Mouse (Mus musculus) midbrain, embryonic 10.5 days (tissue): ENCODE measurements around the gene Gse1. TPM values are rescaled to one million over a fixed set of nuclear protein-coding genes. Genes with fewer than 3 reads are reported as not detected.

ENCODE experiments used
- DNase-seq: peaks from one replicate; pipeline ENCODE4 v3.0.0-alpha.2; 2017; ENCODE audit warnings: low spot score
- H3K27ac ChIP-seq: fragments of 300-500 bp; sonication (generic); replicated peaks from 2 replicates; pipeline ENCODE4 v1.5.1; 2016; ENCODE audit warnings: mild to moderate bottlenecking
- H3K27me3 ChIP-seq: fragments of 300-500 bp; sonication (generic); 2 replicates; pipeline ENCODE4 v1.6.1; 2016; ENCODE audit warnings: low read depth, mild to moderate bottlenecking; ENCODE audit not compliant: poor library complexity, severe bottlenecking
- H3K36me3 ChIP-seq: fragments of 300-500 bp; sonication (generic); 2 replicates; pipeline ENCODE4 v1.6.1; 2016; ENCODE audit warnings: mild to moderate bottlenecking, moderate library complexity
- H3K4me1 ChIP-seq: fragments of 300-500 bp; sonication (generic); 2 replicates; pipeline ENCODE4 v1.6.1; 2016
- H3K4me3 ChIP-seq: fragments of 300-500 bp; sonication (generic); 2 replicates; pipeline ENCODE4 v1.5.1; 2016; ENCODE audit warnings: mild to moderate bottlenecking, moderate library complexity
- H3K9me3 ChIP-seq: fragments of 300-500 bp; sonication (generic); replicated peaks from 2 replicates; pipeline ENCODE4 v1.6.1; 2016; ENCODE audit warnings: mild to moderate bottlenecking
- WGBS: fragments of 180-500 bp; shearing (Covaris S2); methylation state at CpG from one replicate; pipeline ENCODE4 v1.1.7; 2016; 5-methylcytosine and 5-hydroxymethylcytosine counted together
- polyA plus RNA-seq: library from polyadenylated mRNA; unstranded; fragments of >200 nt; fragmentation: Nextera tagmentation; extraction: Ambion mirVana; gene quantifications from 2 replicates; pipeline ENCODE4 v1.2.1, GENCODE M21; 2016

The Gse1 gene
- polyA plus RNA-seq, 1 experiment from 2014 or later: 12.7 TPM

DNA sequence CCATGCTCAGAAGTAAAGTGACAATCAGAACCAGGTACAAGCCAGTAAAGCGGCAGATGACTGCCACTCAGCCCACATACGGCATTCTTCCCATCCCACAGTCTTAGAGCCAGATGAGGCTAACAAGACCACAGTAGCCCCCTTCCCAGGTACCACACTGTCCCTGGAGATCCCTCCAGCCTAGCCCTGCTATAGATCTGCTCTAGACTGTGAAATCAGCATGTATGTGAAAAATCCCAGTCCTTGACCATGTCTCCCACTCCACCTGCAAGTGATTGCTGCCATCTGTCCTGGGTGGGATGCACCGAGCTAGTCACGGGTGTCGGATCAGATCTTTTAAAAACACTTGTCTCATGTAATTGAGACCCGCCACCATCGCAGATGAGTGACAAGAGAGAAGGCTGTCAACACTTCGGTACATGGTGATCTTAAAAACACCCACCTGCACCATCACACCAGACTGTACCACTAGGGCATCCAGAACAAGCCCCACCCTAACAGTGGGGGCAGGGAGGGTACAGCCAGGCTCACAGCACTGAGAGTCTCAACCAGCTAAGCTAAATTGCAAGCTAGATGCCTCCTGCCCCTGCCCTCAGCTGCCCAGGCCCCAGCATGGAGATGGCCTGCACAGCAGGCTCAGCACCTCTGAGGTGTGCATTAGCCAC lies 352.2 kb downstream of the Gse1 start:
- no peak for DNase-seq
- no peaks in the 10 kb centered on the region for H3K27me3 ChIP-seq
- H3K9me3 ChIP-seq: no peaks in the 10 kb centered on the region
- no peak overlapping the region for H3K27ac ChIP-seq
- peaks cover 27% of the 10 kb centered on the region for H3K4me1 ChIP-seq
- WGBS: 93% methylated on average over 8 of the region's 8 CpGs
- peaks cover 98% of the 10 kb centered on the region for H3K36me3 ChIP-seq
- no peak overlapping the region for H3K4me3 ChIP-seq

DNA sequence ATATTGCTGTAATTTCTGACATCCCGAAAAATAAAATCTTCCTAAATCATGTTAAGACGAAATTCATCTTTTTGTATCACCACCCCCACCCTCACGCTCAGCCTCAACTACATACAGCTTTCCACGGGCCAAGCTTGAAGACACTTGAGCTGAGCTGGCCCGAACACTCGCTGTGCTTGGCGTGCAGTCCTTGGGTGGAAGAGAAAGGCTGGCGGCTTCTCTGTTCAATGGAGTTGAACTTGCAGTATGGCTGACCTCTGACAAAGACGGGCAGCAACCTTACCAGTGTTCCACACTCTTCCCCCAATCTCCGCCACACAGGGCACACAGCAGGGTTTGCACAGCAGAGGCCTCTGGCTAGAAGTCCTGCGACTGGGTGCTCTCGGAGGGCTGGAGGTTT lies 353.1 kb downstream of the Gse1 start:
- 92% methylated on average over 12 of the region's 12 CpGs for WGBS
- Histone ChIP-seq H3K27me3 (no peaks in the 10 kb centered on the region), H3K9me3 (no peaks in the 10 kb centered on the region), H3K36me3 (peaks cover 96% of the 10 kb centered on the region), H3K4me3 (no peak overlapping the region), H3K4me1 (peaks cover 18% of the 10 kb centered on the region), H3K27ac (no peak overlapping the region)
- no peak for DNase-seq

- Histone ChIP-seq H3K27me3 (no peaks in the 10 kb centered on the region), H3K36me3 (peaks cover 96% of the 10 kb centered on the region), H3K9me3 (no peaks in the 10 kb centered on the region), H3K27ac (no peak overlapping the region), H3K4me1 (peaks cover 17% of the 10 kb centered on the region), H3K4me3 (no peak overlapping the region)
- 87% methylated on average over 8 of the region's 8 CpGs for WGBS
- DNase-seq: no peak
These were observed 353.6 kb downstream of the Gse1 start for GRCm38 (mm10) chr8:120581811-120582210.

GRCm38 (mm10) chr8:120585521-120585920 lies 357.3 kb downstream of the Gse1 start:
- WGBS: 92% methylated on average over 10 of the region's 10 CpGs
- H3K4me1 ChIP-seq: peaks cover 36% of the 10 kb centered on the region
- no peak for DNase-seq
- no peak overlapping the region for H3K4me3 ChIP-seq
- H3K9me3 ChIP-seq: no peaks in the 10 kb centered on the region
- H3K27ac ChIP-seq: no peak overlapping the region; the same call in 1 of the 2 replicates
- H3K27me3 ChIP-seq: no peaks in the 10 kb centered on the region
- peaks cover 69% of the 10 kb centered on the region for H3K36me3 ChIP-seq

GRCm38 (mm10) chr8:120588908-120589771 lies 360.9 kb downstream of the Gse1 start, which contains the start of gene Gins2:
Gene Gins2, minus strand, starts transcription at chr8:120589304.
- DNase-seq: peak; percentile 100

GRCm38 (mm10) chr8:120589921-120590320 lies 361.7 kb downstream of the Gse1 start:
- H3K27ac ChIP-seq: peak overlapping the region; percentile 77
- H3K36me3 ChIP-seq: peaks cover 27% of the 10 kb centered on the region
- WGBS: 56% methylated on average over 2 of the region's 2 CpGs
- no peaks in the 10 kb centered on the region for H3K9me3 ChIP-seq
- H3K4me3 ChIP-seq: peak overlapping the region; percentile 74
- peaks cover 44% of the 10 kb centered on the region for H3K4me1 ChIP-seq
- no peaks in the 10 kb centered on the region for H3K27me3 ChIP-seq
- no peak for DNase-seq

More at GRCm38 (mm10) chr8:120588908-120589771, 360.9 kb downstream of the Gse1 start, which contains the start of gene Gins2:
- Histone ChIP-seq H3K27ac (peak within 1 kb of the TSS; percentile 89), H3K9me3 (no peaks in the 10 kb centered on the region), H3K27me3 (no peaks in the 10 kb centered on the region), H3K4me3 (peak within 1 kb of the TSS; percentile 74), H3K36me3 (peaks cover 35% of the 10 kb centered on the region), H3K4me1 (peaks cover 48% of the 10 kb centered on the region)
- WGBS: under 1% methylated on average over 67 of the region's 67 CpGs

DNA sequence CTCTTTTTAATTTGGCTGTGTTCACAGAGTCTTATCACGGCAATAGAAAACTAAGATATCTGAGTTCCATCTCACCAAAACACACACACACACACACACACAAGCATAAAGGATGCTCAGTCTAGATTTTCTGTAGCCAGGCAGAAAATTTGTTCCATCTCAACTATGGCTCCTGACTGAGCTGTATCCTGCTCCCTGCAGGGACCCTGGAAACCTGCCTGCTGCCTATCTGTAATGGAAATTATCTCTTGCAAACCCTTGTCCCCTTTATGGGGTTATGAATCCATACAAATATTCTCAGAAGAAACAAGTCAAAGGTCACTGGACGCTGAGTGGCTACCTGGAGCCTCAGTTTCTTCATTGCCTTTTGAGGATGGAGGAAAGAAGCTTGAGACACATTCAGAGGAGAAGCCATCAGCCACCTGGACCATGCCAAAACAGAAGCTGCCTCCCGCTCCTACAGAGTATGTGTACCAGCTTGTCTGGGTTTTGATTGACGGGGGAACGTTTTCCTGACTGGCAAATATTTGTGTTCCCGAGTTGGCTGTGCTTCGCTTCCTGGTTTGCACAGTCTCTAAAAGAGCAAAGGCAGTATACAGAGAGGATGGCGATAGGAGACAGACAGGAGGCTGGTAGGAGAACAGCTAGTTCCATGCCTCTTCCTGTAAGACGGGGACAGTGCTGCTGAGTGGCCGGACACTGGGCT lies 363.5 kb downstream of the Gse1 start:
- peaks cover 42% of the 10 kb centered on the region for H3K4me1 ChIP-seq
- no peaks in the 10 kb centered on the region for H3K27me3 ChIP-seq
- no peak overlapping the region for H3K4me3 ChIP-seq
- H3K27ac ChIP-seq: no peak overlapping the region
- H3K9me3 ChIP-seq: no peaks in the 10 kb centered on the region
- 82% methylated on average over 10 of the region's 10 CpGs for WGBS
- H3K36me3 ChIP-seq: peaks cover 10% of the 10 kb centered on the region
- DNase-seq: no peak

DNA sequence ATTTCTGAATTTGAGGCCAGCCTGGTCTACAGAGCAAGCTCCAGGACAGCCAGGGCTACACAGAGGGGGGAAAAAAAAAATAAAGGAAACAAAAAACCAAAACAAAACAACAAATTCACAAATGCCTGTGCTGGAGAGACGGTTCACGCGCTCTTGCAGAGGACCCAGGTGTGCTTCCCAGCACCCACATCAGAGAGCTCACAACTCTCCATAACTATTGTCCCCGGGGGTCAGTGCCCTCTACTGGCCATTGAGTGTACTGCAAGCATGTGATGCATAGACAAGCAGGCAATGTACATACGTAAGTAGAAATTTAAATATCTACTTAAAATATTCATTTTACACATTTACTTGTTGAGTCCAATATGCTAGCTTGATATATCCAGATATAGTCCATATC lies 366.3 kb downstream of the Gse1 start:
- Histone ChIP-seq H3K4me3 (no peak overlapping the region), H3K36me3 (no peaks in the 10 kb centered on the region), H3K27ac (no peak overlapping the region), H3K4me1 (peaks cover 26% of the 10 kb centered on the region), H3K9me3 (no peaks in the 10 kb centered on the region), H3K27me3 (peaks cover 18% of the 10 kb centered on the region)
- 89% methylated on average over 5 of the region's 5 CpGs for WGBS
- DNase-seq: no peak

DNA sequence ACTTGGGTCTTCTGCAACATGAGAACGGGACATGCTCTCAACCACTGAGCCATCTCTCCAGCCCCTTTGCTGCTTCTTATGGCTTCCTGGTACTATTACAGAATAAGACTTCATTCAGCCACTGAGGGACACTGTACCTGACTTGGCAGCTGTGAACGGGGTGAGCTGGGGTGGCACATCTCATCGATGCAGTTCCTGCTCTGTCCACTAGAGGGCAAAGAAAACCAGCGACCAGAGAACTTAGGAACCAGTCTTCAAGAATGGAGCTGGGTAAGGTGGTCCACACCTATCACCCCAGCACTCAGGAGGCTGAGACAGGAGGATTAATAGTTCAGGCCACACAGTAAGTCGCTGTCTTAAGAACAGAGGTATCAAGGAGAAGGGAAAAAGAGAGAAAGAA lies 367.7 kb downstream of the Gse1 start:
- H3K27ac ChIP-seq: no peak overlapping the region; the same call in 1 of the 2 replicates
- H3K4me3 ChIP-seq: no peak overlapping the region
- H3K9me3 ChIP-seq: no peaks in the 10 kb centered on the region; the same call in 1 of the 2 replicates
- WGBS: 10% methylated on average over 5 of the region's 5 CpGs
- DNase-seq: peak; percentile 79
- H3K36me3 ChIP-seq: no peaks in the 10 kb centered on the region
- H3K4me1 ChIP-seq: peaks cover 20% of the 10 kb centered on the region
- peaks cover 18% of the 10 kb centered on the region for H3K27me3 ChIP-seq

DNA sequence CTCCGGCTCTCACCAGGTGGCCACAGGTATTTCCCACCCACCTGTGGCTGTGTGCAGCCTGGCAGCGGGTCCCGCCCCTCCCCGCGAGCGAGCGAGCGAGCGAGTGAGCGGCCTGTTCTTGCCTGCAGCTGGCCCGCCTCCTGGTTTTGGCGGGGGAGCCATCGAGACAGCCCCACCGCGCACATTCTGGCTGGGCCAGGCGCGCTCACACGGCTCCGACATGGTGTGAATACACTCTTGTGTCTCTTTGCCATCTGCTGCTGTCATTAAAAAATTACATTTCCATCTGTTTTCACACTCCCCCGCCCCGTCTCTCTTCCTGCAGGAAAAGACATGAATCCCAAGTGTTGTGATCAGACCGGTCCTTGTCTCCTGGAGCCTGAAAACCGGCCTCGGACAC lies 370.3 kb downstream of the Gse1 start:
- DNase-seq: no peak
- no peak overlapping the region; the same call in 1 of the 2 replicates for H3K4me3 ChIP-seq
- no peaks in the 10 kb centered on the region for H3K36me3 ChIP-seq
- peaks cover 20% of the 10 kb centered on the region for H3K4me1 ChIP-seq
- peaks cover 7% of the 10 kb centered on the region; the same call in 1 of the 2 replicates for H3K9me3 ChIP-seq
- 35% methylated on average over 24 of the region's 24 CpGs for WGBS
- H3K27ac ChIP-seq: peak overlapping the region; percentile 42; the same call in 1 of the 2 replicates
- H3K27me3 ChIP-seq: peaks cover 18% of the 10 kb centered on the region

GRCm38 (mm10) chr8:120599504-120599903 lies 371.2 kb downstream of the Gse1 start:
- peaks cover 7% of the 10 kb centered on the region; the same call in 1 of the 2 replicates for H3K9me3 ChIP-seq
- H3K4me3 ChIP-seq: no peak overlapping the region
- peaks cover 20% of the 10 kb centered on the region for H3K4me1 ChIP-seq
- H3K36me3 ChIP-seq: no peaks in the 10 kb centered on the region
- DNase-seq: peak; percentile 68
- 55% methylated on average over 7 of the region's 7 CpGs for WGBS
- no peak overlapping the region for H3K27ac ChIP-seq
- H3K27me3 ChIP-seq: peaks cover 18% of the 10 kb centered on the region

DNA sequence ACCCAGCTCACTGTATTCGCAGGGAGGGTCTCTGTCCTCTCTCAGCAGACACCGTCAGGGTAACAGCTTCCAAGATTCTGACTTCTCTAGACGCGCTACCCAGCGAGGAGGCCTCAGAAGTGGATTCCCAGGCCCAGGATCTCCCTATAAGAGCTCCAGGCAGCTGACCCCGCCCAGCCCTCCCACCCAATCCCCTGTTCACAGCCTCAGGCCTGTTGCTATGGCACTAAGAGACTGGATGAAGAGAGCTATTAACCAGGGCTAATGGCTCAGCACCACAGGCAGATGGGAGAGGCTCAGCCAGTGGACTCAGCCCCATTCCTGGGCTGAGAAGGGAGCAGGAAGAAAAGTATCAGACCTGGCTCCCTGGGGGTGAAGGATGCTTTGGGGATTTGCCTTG lies 374.4 kb downstream of the Gse1 start:
- no peak for DNase-seq
- 47% methylated on average over 6 of the region's 6 CpGs for WGBS
- Histone ChIP-seq H3K9me3 (peaks cover 7% of the 10 kb centered on the region; the same call in 1 of the 2 replicates), H3K4me1 (peaks cover 30% of the 10 kb centered on the region), H3K4me3 (no peak overlapping the region), H3K27me3 (peaks cover 17% of the 10 kb centered on the region), H3K27ac (peak overlapping the region; percentile 58), H3K36me3 (no peaks in the 10 kb centered on the region)
